Mouse (Mus musculus) ES-E14 (cell line): ENCODE results near the gene Srrm3. TPM values are rescaled to one million over a fixed set of nuclear protein-coding genes. Genes with fewer than 3 reads are reported as not detected.

Experiments
- DNase-seq: peaks from one replicate; pipeline ENCODE4 v3.0.0-alpha.2; 2013; ENCODE audit warnings: low read depth, low spot score
- H3K27ac ChIP-seq: 2 replicates; pipeline ENCODE4 v1.5.1; 2012; ENCODE audit warnings: low read depth, mild to moderate bottlenecking, low read length, moderate library complexity, mixed read lengths; ENCODE audit not compliant: poor library complexity, insufficient read depth, severe bottlenecking
- H3K36me3 ChIP-seq: 2 replicates; pipeline ENCODE4 v1.6.1; 2012; ENCODE audit warnings: mild to moderate bottlenecking, low read length, moderate library complexity, mixed read lengths; ENCODE audit not compliant: control insufficient read depth, poor library complexity, insufficient read depth, severe bottlenecking
- H3K4me1 ChIP-seq, 2 experiments: fragments of 150-350 bp in 1 of 2; sonication (generic) in 1 of 2; 2 replicates each; pipeline ENCODE4 v1.6.1; 2012; ENCODE audit warnings: low read length in 2 of 2, mild to moderate bottlenecking in 1 of 2, mixed read lengths in 1 of 2; ENCODE audit not compliant: control insufficient read depth in 2 of 2, insufficient read depth in 2 of 2, poor library complexity in 1 of 2
- H3K4me3 ChIP-seq, 2 experiments: fragments of 150-350 bp in 1 of 2; sonication (generic) in 1 of 2; 2 replicates each; pipeline ENCODE4 v1.5.1; 2012; ENCODE audit warnings: low read length in 2 of 2, low read depth in 1 of 2, mild to moderate bottlenecking in 1 of 2, mixed read lengths in 1 of 2; ENCODE audit not compliant: insufficient read depth in 1 of 2, poor library complexity in 1 of 2, severe bottlenecking in 1 of 2
- H3K9ac ChIP-seq: 2 replicates; pipeline ENCODE4 v1.6.1; 2012; ENCODE audit warnings: low read depth, mild to moderate bottlenecking, low read length, mixed read lengths; ENCODE audit not compliant: poor library complexity, insufficient read depth, severe bottlenecking
- H3K9me3 ChIP-seq: fragments of 150-350 bp; sonication (generic); 2 replicates; pipeline ENCODE4 v1.6.1; 2012; ENCODE audit warnings: low read depth, mild to moderate bottlenecking, low read length; ENCODE audit not compliant: control insufficient read depth, insufficient read depth
- CHD2 ChIP-seq: IDR thresholded peaks from 2 replicates; pipeline ENCODE4 v1.6.1; 2014; ENCODE audit warnings: mild to moderate bottlenecking, low read depth, low read length, inconsistent platforms
- HCFC1 ChIP-seq: IDR thresholded peaks from 2 replicates; pipeline ENCODE4 v1.6.1; 2012; ENCODE audit warnings: low read length, inconsistent platforms, borderline replicate concordance; ENCODE audit not compliant: insufficient read depth
- MAFK ChIP-seq: IDR thresholded peaks from 2 replicates; pipeline ENCODE4 v1.6.1; 2014; ENCODE audit warnings: mild to moderate bottlenecking, low read depth, low read length, inconsistent platforms; ENCODE audit not compliant: insufficient read depth
- ZC3H11A ChIP-seq: IDR thresholded peaks from 2 replicates; pipeline ENCODE4 v1.6.1; 2012; ENCODE audit warnings: low read depth, mild to moderate bottlenecking, inconsistent platforms, low read length, borderline replicate concordance
- ZNF384 ChIP-seq: IDR thresholded peaks from 2 replicates; pipeline ENCODE4 v1.6.1; 2012; ENCODE audit warnings: low read depth, low read length, inconsistent platforms
- in situ Hi-C, 2 experiments: fragments of 600-800 bp; cut with MboI; formaldehyde crosslinking; loops; one replicate each; pipeline ENCODE4 v1.15.1; 2025; ENCODE audit warnings: low sequenced_read_pairs in 2 of 2, inconsistent platforms in 1 of 2; ENCODE audit not compliant: unreplicated experiment in 2 of 2
- total RNA-seq: library from RNA; depleted of rRNA; stranded (reverse); fragments of 300-350 nt; gene quantifications from 2 replicates; pipeline ENCODE4 v1.2.3, GENCODE M21; 2012

Srrm3 gene
- total RNA-seq, 1 experiment = 0.18 TPM

- no peak overlapping the region for H3K9ac ChIP-seq
- in situ Hi-C loops = no loop called here
These were observed 96.4 kb downstream of the Srrm3 start for GRCm38 (mm10) chr5:135903058-135903457.

GRCm38 (mm10) chr5:135903551-135904151 is 97.0 kb downstream of the Srrm3 start:
- Histone ChIP-seq H3K4me1 (peaks cover 2 to 15% of the 10 kb centered on the region in 2 experiments; a peak in 3 of 4 replicates), H3K9me3 (no peaks in the 10 kb centered on the region), H3K36me3 (peaks cover 24% of the 10 kb centered on the region), H3K4me3 (peak overlapping the region; percentile 53 to 65), H3K9ac (peak overlapping the region; percentile 63), H3K27ac (peak overlapping the region; percentile 49; the same call in 1 of the 2 replicates)
- TF ChIP-seq CHD2 (no peak; the same call in 1 of the 2 replicates), MAFK (no peak), ZNF384 (no peak), ZC3H11A (no peak), HCFC1 (no peak)
- in situ Hi-C loops = no loop called here
- DNase-seq = peak; percentile 93

More at GRCm38 (mm10) chr5:135903058-135903457, 96.4 kb downstream of the Srrm3 start:
- TF ChIP-seq MAFK = no peak
- no peak for TF ChIP-seq ZC3H11A
- TF ChIP-seq CHD2 = no peak
- TF ChIP-seq ZNF384 = no peak
- TF ChIP-seq HCFC1 = no peak
- Histone ChIP-seq H3K4me1 (peaks cover 2 to 15% of the 10 kb centered on the region in 2 experiments; a peak in 3 of 4 replicates), H3K9me3 (no peaks in the 10 kb centered on the region), H3K36me3 (peaks cover 19% of the 10 kb centered on the region), H3K27ac (no peak overlapping the region; the same call in 1 of the 2 replicates), H3K4me3 (peak overlapping the region; percentile 36 to 53)
- DNase-seq = no peak

GRCm38 (mm10) chr5:135904259-135904658 is 97.6 kb downstream of the Srrm3 start:
- Histone ChIP-seq H3K4me3 (no peak overlapping the region), H3K27ac (no peak overlapping the region), H3K36me3 (peaks cover 29% of the 10 kb centered on the region), H3K9me3 (no peaks in the 10 kb centered on the region), H3K9ac (no peak overlapping the region), H3K4me1 (peaks cover 2 to 15% of the 10 kb centered on the region in 2 experiments; a peak in 3 of 4 replicates)
- DNase-seq = no peak
- TF ChIP-seq CHD2 = no peak
- TF ChIP-seq ZC3H11A = no peak
- no peak for TF ChIP-seq HCFC1
- TF ChIP-seq MAFK = no peak
- no peak for TF ChIP-seq ZNF384
- in situ Hi-C loops = no loop called here

- in situ Hi-C loops = no loop called here
- DNase-seq = no peak
- H3K9me3 ChIP-seq = no peaks in the 10 kb centered on the region
- H3K9ac ChIP-seq = no peak overlapping the region
- TF ChIP-seq CHD2 (no peak), MAFK (no peak), HCFC1 (no peak), ZNF384 (no peak), ZC3H11A (no peak)
- H3K27ac ChIP-seq = no peak overlapping the region
- peaks cover 2 to 19% of the 10 kb centered on the region in 2 experiments; a peak in 3 of 4 replicates for H3K4me1 ChIP-seq
- H3K4me3 ChIP-seq = no peak overlapping the region
- H3K36me3 ChIP-seq = peaks cover 41% of the 10 kb centered on the region
These were observed 98.9 kb downstream of the Srrm3 start for GRCm38 (mm10) chr5:135905320-135906225.
